Mouse (Mus musculus): ENCODE data around the gene 1500015O10Rik.

The 1500015O10Rik gene

DNA sequence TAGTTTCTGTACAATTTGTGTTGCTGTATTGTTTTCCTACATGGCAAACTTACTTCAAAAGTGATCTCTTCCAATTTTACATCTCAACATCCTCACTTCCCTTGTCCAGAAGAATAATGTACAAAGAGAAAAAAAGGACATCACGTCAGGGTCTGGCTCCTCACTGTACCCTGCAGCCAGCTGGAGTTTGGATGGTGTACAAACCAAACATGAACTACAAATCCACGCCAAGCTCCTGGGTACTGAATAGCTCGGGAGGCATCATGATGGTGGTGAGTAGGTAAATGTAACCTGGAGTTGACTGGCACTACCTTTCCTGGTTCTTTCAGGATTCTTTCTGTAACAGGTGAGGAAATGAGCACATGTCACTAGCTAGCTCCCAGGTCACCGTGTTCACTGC, 43.7 kb downstream of the 1500015O10Rik start:
- DNase-seq (ENCODE audit: low spot score): no peak

- peak; percentile 11 for DNase-seq (ENCODE audit: low spot score)
Measured at GRCm38 (mm10) chr1:43776106-43776505, 45.7 kb downstream of the 1500015O10Rik start.

DNA sequence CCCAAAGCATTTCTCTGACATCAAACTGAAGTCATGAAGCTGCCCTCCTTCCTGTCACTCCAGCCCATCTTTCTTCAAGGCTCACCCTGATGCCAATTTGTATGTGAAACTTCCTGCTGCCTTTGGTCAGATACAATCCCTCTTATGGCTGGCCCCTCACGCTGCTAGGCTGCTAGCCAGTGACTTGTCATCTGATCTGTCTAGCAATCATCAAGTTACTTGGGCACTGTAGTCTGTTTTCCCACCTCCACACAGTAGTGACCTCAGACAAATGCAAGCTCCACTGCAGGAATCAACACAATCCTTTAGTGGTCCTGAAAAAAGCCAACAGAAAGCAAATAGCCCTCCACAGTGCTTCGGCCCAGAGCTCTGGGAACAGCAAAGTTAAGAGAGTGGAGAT, 50.8 kb downstream of the 1500015O10Rik start:
- DNase-seq (ENCODE audit: low spot score): no peak

GRCm38 (mm10) chr1:43781672-43782071, 51.3 kb downstream of the 1500015O10Rik start:
- DNase-seq (ENCODE audit: low spot score): no peak

- DNase-seq (ENCODE audit: low spot score): no peak
Measured at GRCm38 (mm10) chr1:43782680-43783079, 52.3 kb downstream of the 1500015O10Rik start.

GRCm38 (mm10) chr1:43783186-43783585, 52.8 kb downstream of the 1500015O10Rik start:
- no peak for DNase-seq (ENCODE audit: low spot score)

DNA sequence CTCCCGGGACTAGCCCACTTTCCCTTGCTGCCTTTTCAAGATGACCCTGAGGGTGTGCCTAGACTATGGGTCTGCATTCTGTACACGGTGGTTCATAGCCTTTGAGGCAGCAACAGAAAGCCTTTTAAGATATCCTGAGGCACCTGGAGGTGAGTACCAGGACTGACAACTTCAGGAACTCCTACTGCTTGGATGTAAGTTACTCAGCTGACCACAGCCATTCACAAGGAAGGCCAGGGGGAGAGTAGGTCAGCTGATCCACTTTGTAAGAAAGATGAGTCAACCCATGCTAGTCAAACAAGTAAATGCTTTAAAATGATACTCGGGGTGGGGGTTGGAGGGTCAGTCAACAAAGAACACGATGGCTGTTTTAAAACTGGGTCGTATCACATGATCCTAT, 54.9 kb downstream of the 1500015O10Rik start:
- no peak for DNase-seq (ENCODE audit: low spot score)

DNA sequence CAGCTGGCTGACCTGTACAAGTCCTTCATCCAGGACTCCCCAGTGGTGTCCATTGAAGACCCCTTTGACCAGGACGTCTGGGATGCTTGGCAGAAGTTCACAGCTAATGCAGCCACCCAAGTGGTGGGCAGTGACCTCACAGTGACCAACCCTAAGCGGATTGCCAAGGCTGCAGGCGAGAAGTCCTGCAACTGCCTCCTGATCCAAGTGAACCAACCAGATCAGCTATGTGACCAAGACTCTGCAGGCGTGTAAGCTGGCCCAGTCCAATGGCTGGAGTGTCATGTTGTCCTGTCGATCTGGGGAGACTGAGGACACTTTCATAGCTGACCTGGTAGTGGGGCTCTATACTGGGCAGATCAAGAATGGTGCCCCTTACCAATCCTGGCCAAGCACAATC, 56.3 kb downstream of the 1500015O10Rik start:
- no peak for DNase-seq (ENCODE audit: low spot score)

DNA sequence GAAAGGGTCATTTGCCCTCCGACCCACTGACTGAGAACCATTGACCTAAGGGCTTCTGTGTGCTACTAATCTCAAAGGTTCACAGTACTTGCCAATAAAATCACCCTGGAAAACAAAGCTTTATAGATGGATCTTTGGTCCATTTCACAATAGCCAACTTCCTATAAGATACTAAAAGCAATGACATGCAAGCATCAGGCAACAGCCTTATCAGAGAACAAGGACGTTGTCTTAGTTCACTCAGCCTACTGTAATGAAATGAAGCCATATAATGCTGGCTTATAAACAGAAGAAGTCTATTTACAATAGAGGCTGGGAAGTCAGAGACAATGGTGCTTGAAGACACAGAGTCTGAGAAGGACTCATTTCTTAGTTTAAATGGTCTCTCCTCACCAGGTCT, 59.4 kb downstream of the 1500015O10Rik start:
- DNase-seq (ENCODE audit: low spot score): no peak
